Mouse (Mus musculus) CD4-positive, CD25-positive, alpha-beta regulatory T cell, adult 2 months (primary cell): ENCODE data around the gene Tmem138.

ENCODE experiments used
- DNase-seq: peaks from one replicate; pipeline ENCODE4 v3.0.0-alpha.2; 2012; ENCODE audit warnings: low read depth, low spot score

Tmem138 gene

GRCm38 (mm10) chr19:10576690-10577561, at the start of gene Tmem138, which contains the start of gene Cyb561a3:
Gene Tmem138, minus strand, starts transcription at chr19:10577362.
Gene Cyb561a3, plus strand, starts transcription at chr19:10577172.
- DNase-seq = peak; percentile 96

DNA sequence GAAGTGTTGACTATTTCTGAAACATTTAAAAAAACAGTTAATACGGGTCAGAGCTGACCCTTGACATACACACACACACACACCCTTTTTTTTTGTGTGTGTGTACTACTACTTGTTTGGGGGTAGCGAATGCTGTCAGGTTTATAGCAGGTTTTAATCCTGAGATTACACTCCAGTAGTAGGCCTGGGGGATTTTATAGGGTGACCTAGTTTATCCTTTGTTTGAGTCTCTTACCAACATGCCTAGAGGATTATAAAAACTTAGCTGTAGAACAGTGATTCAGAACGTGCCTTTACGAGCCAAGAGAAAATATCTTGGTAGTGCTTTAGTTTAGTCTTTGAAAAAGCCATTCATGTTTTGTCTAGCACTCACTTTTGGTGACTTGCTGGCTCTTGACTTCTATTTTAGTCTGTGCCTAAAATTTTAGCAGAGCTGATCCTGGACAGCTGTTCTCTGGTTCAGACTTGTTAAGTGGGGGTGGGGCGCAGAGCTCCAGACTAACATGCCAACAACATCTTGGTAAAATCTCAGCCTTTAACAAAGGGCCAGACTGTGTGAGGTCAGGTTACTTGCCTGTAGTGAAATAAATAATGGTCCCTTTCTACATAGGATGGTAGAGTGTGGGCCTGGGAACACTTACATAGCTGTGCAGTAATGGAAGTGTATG, 31.5 kb upstream of the Tmem138 start:
- DNase-seq = no peak

DNA sequence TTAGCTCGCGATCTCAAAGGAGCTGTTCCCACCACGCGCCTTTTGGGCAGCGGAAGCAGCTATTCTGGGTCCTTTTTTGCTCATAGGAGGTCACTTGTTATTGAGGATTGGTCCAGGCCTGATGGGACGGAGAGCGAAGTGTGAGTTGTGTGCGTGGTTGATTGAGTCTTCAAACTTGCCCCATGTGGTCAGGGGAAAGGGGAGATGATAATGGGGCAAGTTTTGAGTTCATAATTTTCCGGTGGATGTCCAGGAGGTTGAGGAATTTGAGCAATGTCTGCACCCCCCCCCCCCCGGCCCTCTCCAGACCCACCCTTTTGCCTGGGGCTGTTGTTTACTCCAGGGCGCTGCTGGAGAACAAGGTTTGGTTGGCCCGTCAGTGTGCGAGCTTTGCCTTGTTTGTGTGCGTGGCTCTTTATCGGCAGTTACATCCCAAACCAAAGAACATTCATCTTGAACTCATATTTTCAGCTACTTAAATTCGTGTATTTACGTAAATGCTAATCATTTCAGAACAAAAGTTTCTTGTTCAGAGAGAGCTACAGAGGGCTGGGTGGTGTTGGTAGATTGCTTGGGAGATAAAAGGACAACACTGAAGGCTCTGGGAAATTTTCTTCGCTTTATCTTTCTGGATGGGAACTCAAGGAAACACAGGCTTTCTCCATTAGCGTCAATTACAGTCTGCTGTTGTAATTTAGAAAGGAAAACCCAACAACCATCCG, 28.9 kb upstream of the Tmem138 start:
- peak; percentile 41 for DNase-seq

DNA sequence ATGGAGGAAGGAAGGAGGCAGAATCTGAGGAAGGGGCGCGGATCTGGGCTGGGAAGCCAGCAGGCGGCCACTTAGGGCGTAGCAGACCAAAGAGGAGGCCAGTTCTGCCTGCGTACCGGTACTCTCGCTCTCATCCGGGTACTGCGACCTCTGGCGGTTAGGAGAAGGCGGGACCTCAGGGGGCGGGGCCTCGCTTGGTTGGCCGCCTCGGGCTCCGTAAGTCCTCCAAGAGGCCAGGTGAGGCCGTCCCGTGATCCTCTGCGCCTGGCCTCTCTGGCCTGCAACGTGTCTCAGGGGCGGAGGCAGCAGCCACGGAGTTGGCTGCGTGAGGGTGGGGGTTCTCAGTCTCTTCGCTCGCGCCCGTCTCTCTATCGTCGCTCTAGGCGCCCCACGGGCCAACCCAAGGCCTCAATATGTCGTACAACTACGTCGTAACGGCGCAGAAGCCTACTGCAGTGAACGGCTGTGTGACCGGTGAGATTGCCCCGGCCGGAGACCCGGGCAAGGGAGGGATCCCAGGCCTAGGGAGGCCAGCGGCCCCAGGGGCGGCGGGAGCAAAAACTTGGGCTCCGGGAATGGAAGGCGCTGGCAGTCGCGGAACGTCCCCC, 28.2 kb upstream of the Tmem138 start, which contains the start of the genes Ddb1 and Tkfc:
Gene Ddb1 (plus strand): TSS at position 35 of the 608 bp plus-strand sequence.
Gene Tkfc (minus strand): TSS at position 362 of the 608 bp plus-strand sequence.
- peak; percentile 99 for DNase-seq

GRCm38 (mm10) chr19:10604534-10604933, 27.4 kb upstream of the Tmem138 start:
- no peak for DNase-seq

DNA sequence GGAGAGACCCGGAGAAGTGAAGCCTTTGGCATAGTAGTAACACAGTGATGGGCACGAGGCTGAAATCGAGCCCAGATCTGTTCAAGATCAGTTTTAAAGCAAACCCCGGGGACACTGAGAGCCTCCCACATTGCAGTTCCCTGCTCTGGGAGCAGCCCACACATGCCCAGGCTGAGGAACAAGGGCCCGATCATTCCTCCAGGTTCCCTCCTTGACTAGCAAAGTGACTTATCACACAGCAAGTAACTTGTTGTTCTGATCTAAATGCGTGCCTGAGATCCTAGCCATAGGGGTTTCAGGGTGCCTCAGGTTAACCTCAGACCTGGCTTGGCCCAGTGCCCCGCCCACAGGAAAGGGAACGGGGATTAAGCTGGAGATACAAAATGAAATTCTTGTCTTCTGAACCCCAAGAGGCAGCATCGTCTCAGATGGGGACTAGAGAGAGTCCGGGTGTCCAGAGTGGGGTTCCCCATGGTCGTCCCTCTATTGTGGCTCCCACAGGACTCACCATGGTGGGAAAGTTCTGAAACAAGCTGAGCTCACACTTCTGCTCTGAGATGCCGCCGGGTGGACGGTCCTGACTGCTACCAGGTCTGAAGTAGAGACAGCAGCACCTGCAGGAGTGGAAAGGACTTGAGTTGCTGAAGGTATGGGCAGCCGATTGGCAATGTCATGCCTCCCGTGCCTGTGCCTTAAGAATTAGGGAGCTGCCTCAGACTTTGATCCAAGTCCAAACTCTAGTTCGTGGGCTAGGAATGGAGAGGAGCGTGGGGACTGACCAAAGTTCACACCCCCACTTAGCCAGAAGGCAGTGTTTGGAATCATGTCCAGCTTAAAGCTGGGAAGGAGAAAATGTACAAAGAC, 26.7 kb upstream of the Tmem138 start:
- DNase-seq = peak; percentile 17

DNA sequence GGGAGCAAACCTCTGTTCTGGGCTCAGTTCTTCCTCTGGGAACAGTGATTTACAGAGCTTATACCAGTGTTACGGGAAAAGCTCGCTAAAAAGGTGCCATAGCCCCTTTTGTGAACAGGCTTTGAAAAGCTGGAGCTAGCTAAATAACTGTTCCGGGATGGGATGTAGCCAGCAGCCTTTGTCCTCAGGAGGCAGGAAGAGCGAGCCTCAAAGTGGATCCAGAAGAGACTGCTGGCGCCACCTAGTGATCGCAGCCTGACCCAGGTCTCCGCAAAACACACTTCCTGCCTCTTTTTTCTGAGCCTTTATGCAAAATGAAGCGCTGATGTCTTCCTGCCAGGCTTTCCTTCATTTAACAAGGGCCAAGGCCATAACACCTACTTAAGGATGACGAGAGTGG, 25.6 kb upstream of the Tmem138 start:
- DNase-seq = peak; percentile 95

DNA sequence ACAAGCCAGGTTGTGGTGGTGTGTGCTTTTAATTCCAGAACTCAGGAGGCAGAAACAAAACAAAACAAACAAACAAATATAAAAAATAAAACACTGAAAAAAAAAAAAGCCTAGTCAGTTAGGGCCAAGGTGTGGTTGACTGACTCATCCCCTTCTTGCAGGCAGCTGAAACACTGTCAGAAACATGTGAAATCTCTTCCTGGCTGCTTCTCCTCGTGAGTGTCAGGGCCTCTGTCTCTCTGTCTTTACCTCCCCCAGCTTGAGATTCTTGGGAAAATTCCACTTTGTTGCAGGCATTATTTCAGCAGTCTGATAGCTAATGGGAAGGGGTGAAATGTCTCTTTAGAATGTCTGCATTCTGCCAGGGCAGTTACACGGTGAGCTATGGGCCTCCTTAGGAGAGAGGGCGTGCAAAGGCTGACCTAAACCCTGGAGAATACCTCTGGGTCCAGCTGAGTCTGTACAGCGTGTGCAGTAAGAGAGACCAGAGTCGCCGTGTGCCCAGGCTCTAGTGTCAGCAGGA, 25.1 kb upstream of the Tmem138 start:
- DNase-seq = no peak

DNA sequence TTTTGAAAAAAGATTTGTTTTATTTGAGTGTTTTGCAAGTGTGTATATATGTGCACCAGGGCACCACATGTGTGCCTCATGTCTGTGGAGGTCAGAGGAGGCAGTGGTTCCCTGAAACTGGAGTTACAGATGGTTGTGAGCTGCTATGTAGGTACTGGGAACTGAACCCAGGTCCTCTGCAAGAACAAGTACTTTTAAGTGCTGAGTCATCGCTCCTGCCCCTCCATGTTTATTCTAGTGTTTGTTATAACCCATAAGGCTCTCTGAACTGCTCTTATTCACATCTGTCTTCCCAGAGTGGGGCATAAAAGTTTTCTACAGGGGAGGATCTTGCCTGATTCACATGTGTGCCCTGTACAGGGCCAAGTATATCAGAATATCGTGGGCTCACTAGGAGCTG, 22.5 kb upstream of the Tmem138 start:
- DNase-seq = no peak

DNA sequence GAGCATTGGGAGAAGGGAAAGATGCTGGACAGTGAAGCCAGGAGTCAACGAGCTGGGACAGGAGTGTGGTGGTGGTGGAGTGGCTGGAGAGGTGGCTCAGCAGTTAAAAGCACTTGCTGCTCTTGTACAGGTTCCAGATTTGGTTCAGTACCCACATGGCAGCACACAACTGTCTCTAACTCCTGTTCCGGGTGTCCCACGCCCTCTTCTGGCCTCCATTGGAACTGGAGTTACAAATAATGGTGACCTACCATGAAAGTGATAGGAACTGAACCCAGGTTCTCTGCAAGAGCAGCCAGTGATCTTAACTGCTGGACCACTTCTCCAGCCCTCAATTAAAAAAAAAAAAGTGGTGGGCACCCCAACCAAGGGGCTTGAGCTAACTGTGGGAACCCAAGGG, 21.0 kb upstream of the Tmem138 start:
- DNase-seq = peak; percentile 55

- DNase-seq = no peak
Observed at GRCm38 (mm10) chr19:10591659-10592377, 14.7 kb upstream of the Tmem138 start.

DNA sequence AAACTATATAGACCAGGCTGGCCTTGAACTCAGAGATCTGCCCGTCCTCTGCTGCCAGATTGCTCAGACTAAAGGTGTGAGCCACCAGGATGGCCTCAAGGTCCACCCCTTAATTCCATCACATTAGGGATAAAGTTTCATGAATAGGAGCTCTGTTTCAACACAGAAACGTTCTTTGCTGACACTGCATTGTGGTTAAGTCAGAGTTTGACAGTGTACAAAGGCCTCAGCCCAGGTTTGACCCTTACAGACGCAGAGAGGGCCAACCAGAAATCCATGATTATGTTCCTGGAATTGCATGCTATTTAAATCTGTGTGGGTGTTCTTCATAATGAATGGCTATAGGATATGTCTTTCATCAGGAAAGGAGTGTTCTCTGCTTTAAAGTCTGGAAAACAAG, 13.1 kb upstream of the Tmem138 start:
- no peak for DNase-seq

GRCm38 (mm10) chr19:10589127-10589857, 12.1 kb upstream of the Tmem138 start:
- no peak for DNase-seq

DNA sequence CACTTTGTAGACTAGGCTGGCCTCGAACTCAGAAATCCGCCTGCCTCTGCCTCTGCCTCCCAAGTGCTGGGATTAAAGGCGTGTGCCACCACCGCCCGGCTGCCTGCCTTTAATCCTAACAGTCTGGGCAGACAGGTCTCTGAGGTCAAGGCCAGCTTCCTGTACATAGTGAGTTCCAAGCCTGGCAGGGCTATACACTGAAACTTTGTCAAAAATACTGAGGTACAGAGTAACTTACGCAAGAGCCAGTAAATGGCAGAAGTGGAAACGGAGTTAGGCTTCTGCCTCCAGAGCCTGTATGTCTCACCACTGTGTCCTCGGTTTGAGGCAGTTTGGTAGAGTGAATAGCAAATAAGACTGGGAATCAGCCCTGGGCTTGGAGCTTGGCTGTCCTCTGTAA, 10.1 kb upstream of the Tmem138 start:
- DNase-seq = no peak

DNA sequence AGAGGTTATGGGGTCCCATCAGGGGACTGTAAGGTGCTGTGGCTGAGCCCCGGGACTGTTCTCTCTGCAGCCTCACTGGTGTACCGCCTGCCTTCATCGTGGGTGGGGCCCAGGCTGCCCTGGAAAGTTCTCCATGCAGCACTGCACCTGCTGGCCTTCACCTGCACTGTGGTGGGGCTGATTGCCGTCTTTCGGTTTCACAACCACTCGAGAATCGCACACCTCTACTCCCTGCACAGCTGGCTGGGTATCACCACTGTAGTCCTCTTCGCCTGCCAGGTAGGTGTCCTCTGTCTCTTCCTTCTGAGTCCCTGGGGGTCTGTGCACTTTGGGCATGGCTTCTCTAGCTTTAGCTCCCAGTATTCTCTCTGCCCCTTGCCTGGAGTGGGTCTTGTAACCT, 8.0 kb upstream of the Tmem138 start:
- DNase-seq = no peak

DNA sequence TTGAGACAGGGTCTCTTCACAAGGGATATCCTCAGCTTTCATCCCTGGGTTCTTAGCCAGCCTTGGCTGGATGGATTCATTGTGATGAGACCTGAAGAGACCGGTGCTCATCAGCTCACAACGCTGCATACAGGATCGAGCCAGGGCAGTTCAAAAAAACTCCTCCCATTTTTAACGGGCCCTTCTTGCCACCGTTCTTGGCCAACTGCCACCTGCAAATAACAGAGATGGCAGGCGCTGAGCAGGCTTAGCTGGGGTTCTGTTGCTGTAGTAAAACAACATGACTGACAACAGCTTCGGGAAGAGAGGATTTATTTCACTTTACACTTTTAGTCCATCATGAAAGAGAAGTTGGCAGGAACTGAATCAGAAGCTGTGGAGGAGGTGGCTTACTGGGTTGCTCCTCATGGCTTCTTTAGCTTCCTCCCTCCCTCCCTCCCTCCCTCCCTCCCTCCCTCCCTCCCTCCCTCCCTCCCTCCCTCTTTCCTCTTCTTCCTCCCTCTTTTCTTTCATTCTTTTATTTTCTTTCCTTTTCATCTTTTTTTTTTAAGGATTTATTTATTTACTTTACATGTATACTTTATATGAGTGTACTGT, 6.5 kb upstream of the Tmem138 start:
- DNase-seq = no peak

DNA sequence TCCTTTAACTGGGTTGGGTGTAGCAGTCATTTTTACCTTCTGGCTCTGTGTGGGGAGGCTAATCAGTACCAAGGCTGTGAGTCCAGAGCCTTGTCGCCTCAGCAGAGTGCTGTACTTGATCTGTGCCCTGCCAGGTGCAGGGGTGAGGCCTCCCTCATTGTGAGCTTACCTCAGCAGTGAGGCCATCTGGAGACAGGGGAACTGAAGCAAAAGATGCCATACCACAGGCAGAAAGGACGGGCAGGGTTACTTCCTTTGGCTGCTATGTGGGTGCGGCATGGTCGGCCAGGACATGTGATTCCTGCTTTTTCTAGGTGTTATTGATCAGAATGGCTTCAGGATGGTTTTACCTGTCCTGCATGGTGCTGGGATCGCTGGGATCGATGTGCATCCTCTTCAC, 4.8 kb upstream of the Tmem138 start:
- no peak for DNase-seq

GRCm38 (mm10) chr19:10580761-10581160, 3.6 kb upstream of the Tmem138 start:
- DNase-seq = no peak

DNA sequence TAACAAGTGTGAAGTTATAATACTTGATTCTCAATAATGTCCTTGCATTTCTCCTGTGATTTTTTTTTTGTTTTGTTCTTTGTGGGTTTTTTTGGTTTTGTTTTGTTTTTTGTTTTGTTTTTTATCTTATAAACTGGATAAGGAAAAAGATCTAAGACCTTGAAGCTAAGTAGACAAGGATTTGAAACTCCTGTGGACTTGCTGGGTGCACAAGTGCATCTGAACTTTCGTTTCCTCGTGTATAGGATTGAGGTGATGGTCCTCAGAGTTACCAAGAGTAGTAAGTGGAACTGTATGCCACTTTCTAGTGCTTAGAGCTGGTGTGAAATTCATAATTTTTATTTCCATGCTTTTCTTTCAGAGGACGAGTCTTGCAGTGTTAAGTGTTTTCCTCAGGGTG, 2.9 kb upstream of the Tmem138 start:
- no peak for DNase-seq
